Mouse (Mus musculus): ENCODE measurements at regions not wholly inside any gene's neighbourhood (a gene's known extent, or its start where the extent isn't known, plus 50 kb on each side); places are given as distances from the start of the nearest gene placed in this dataset.

GRCm38 (mm10) chr7:129137303-129137990 lies 119.4 kb upstream of the Plpp4 start:
- TF ChIP-seq CTCF (conservative IDR thresholded peaks at IDR 0.05; ENCODE audit: low read length) (no peak), POU5F1 (IDR thresholded peaks at IDR 0.05; ENCODE audit: borderline replicate concordance, low read length) (no peak), NANOG (IDR thresholded peaks at IDR 0.05; ENCODE audit: borderline replicate concordance, low read length) (no peak)

Measured in E14TG2a.4 (cell line).